Mouse (Mus musculus) G1E (cell line): ENCODE data around the gene Fgf10.

ENCODE experiments used
- CTCF ChIP-seq: IDR thresholded peaks from 2 replicates; pipeline ENCODE4 v1.5.1; 2012; ENCODE audit warnings: low read depth, low read length, inconsistent platforms, mixed read lengths
- GATA1 ChIP-seq: IDR thresholded peaks from 2 replicates; pipeline ENCODE4 v1.6.1; 2012; ENCODE audit warnings: borderline replicate concordance, low read length, inconsistent platforms, mixed read lengths
- GATA2 ChIP-seq: IDR thresholded peaks from 2 replicates; pipeline ENCODE4 v1.6.1; 2012; ENCODE audit warnings: low read depth, low read length, inconsistent platforms, borderline replicate concordance
- POLR2AphosphoS5 ChIP-seq: IDR thresholded peaks from 2 replicates; pipeline ENCODE4 v1.6.1; 2012; ENCODE audit warnings: low read depth, low read length, inconsistent platforms; ENCODE audit not compliant: insufficient replicate concordance
- TAL1 ChIP-seq: conservative IDR thresholded peaks from 2 replicates; pipeline ENCODE4 v1.6.1; 2012; ENCODE audit warnings: low read depth, low read length, inconsistent platforms, mixed read lengths

GRCm38 (mm10) chr13:118792198-118792597 lies 122.6 kb downstream of the Fgf10 start:
- no peak for TF ChIP-seq CTCF
- TF ChIP-seq POLR2AphosphoS5: no peak
- no peak for TF ChIP-seq GATA1
- no peak for TF ChIP-seq TAL1
- no peak for TF ChIP-seq GATA2
